Mouse (Mus musculus): ENCODE results near the gene Fam207a. TPM values are rescaled to one million over a fixed set of nuclear protein-coding genes. Genes with fewer than 3 reads are reported as not detected.

The Fam207a gene
- polyA plus RNA-seq, 1 experiment from 2014 or later = 42.2 TPM

DNA sequence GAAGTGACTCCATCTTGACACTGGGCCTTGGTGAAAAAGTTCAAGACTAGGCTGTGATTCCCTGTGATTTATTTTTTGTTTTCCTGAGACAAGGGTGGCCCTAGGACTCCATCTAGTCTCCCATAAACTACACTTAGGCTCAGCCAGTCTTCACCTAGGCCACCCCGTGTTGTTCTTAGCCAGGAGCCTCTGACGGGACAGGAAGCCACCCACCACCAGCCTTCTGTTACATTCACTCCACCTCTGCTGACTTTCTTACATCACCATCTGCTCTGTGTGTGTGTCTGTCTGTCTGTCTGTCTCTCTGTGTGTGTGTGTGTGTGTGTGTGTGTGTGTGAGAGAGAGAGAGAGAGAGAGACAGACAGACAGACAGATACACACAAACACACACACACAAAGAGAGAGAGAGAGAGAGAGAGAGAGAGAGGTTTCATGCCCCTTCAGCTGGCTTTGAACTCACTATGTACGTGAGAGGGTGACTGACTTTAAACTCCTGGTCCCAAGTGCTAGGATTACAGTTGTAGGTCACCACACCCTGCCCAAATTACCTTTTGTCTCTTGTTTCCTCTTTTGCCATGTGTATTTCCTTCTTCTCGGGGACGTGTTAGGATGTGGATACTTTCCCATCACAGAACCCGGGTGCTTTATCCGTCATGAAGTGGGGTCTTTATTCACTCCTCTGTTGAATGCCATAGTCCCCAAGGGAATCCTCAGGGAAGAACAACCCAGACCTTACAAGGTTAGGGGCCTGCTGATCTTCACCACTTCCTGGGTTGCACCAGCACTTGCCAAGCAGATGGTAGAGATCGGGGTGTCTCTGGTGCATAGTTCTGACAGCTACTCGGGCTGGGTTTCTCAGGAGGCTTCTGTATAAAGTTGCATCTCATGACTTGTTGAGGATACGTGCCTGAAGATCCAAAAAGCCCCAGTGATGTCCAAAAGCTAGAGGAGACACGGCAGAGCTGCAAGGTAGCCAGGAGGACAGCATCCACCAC, 21.9 kb upstream of the Fam207a start:
- H3K36me3 ChIP-seq (ENCODE audit: control insufficient read depth, insufficient read depth, low read length) = no peaks in the 10 kb centered on the region
- no peaks in the 10 kb centered on the region for H3K9me3 ChIP-seq (ENCODE audit: control insufficient read depth, low read length)
- DNase-seq (ENCODE audit: low spot score, missing footprints) = no peak
- H3K9ac ChIP-seq (ENCODE audit: low read length) = no peak overlapping the region
- 92% methylated on average over 11 of the region's 11 CpGs for WGBS
- no peak overlapping the region for H3K4me3 ChIP-seq (ENCODE audit: low read depth, low read length)
- no peak overlapping the region for H3K27ac ChIP-seq (ENCODE audit: low read depth, low read length)
- ATAC-seq (ENCODE audit: low FRiP score) = no peak
- H3K4me2 ChIP-seq = no peak overlapping the region
- H3K4me1 ChIP-seq (ENCODE audit: control insufficient read depth, insufficient read depth, low read length) = no peaks in the 10 kb centered on the region
- H3K27me3 ChIP-seq (ENCODE audit: control insufficient read depth, insufficient read depth, low read length) = no peaks in the 10 kb centered on the region

- no peak overlapping the region for H3K27ac ChIP-seq (ENCODE audit: low read depth, low read length)
- H3K9me3 ChIP-seq (ENCODE audit: control insufficient read depth, low read length) = no peaks in the 10 kb centered on the region
- WGBS = 82% methylated on average over 8 of the region's 8 CpGs
- no peak overlapping the region for H3K9ac ChIP-seq (ENCODE audit: low read length)
- H3K4me2 ChIP-seq = no peak overlapping the region
- no peak for ATAC-seq (ENCODE audit: low FRiP score)
- H3K4me1 ChIP-seq (ENCODE audit: control insufficient read depth, insufficient read depth, low read length) = no peaks in the 10 kb centered on the region
- H3K27me3 ChIP-seq (ENCODE audit: control insufficient read depth, insufficient read depth, low read length) = no peaks in the 10 kb centered on the region
- H3K36me3 ChIP-seq (ENCODE audit: control insufficient read depth, insufficient read depth, low read length) = no peaks in the 10 kb centered on the region
- DNase-seq (ENCODE audit: low spot score, missing footprints) = no peak
- no peak overlapping the region for H3K4me3 ChIP-seq (ENCODE audit: low read depth, low read length)
Measured at GRCm38 (mm10) chr10:77536727-77537126, 21.1 kb upstream of the Fam207a start.

DNA sequence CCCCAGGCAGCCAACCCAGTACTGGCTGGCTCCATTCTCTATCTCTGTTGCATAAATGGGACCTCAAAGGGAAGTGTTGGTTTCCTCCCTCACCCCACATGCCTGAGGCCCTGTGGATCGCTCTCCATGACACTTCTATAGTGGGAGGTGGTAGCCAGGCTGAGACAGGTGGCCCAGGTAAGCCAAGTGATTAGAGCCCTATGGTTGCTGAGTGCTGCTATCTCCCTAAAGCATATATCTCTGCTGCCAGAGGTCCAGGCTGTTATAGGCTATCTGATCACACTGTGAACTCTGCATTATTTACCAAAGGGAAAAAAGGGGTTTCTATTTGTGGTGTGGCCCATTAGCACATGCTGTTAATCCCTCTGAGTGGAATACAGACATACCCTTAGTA, 16.4 kb upstream of the Fam207a start:
- Histone ChIP-seq H3K9ac (ENCODE audit: low read length) (no peak overlapping the region), H3K9me3 (ENCODE audit: control insufficient read depth, low read length) (no peaks in the 10 kb centered on the region), H3K27me3 (ENCODE audit: control insufficient read depth, insufficient read depth, low read length) (no peaks in the 10 kb centered on the region), H3K27ac (ENCODE audit: low read depth, low read length) (no peak overlapping the region), H3K4me1 (ENCODE audit: control insufficient read depth, insufficient read depth, low read length) (no peaks in the 10 kb centered on the region), H3K4me2 (no peak overlapping the region), H3K36me3 (ENCODE audit: control insufficient read depth, insufficient read depth, low read length) (no peaks in the 10 kb centered on the region), H3K4me3 (ENCODE audit: low read depth, low read length) (no peak overlapping the region)
- 81% methylated on average over 1 of the region's 1 CpGs for WGBS
- DNase-seq (ENCODE audit: low spot score, missing footprints) (no peak), ATAC-seq (ENCODE audit: low FRiP score) (no peak)

GRCm38 (mm10) chr10:77531026-77532019, 15.7 kb upstream of the Fam207a start:
- no peak for ATAC-seq (ENCODE audit: low FRiP score)
- peak; percentile 44 for DNase-seq (ENCODE audit: low spot score, missing footprints)
- Histone ChIP-seq H3K36me3 (ENCODE audit: control insufficient read depth, insufficient read depth, low read length) (no peaks in the 10 kb centered on the region), H3K4me2 (no peak overlapping the region), H3K9ac (ENCODE audit: low read length) (no peak overlapping the region), H3K27ac (ENCODE audit: low read depth, low read length) (no peak overlapping the region), H3K4me3 (ENCODE audit: low read depth, low read length) (no peak overlapping the region), H3K4me1 (ENCODE audit: control insufficient read depth, insufficient read depth, low read length) (no peaks in the 10 kb centered on the region), H3K9me3 (ENCODE audit: control insufficient read depth, low read length) (no peaks in the 10 kb centered on the region), H3K27me3 (ENCODE audit: control insufficient read depth, insufficient read depth, low read length) (no peaks in the 10 kb centered on the region)
- WGBS = 83% methylated on average over 6 of the region's 6 CpGs

DNA sequence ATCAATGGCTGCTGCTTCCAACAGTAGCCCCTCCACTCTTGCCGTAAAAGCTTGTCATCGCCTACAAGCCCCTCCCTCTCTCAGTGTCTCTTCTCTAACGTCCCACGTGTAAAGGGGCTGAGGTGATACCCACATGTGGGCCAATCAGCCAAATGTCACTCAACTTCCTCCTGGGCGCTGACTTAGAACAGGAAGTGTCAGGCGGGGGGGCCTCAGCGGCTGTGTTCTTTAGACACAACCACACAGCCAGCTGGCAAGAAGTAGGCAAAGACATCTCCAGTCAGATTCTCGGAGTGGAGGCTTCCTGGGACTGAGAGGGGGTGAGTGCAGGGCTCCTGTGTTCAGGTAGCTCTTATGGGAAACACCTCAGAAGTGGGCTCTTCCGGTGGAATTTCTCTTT, 14.6 kb upstream of the Fam207a start, which contains the start of gene Itgb2:
Gene Itgb2, plus strand, starts transcription at position 113 of the 400 bp plus-strand sequence.
- WGBS = 77% methylated on average over 9 of the region's 9 CpGs
- H3K9ac ChIP-seq (ENCODE audit: low read length) = no peak within 1 kb of the TSS
- no peak within 1 kb of the TSS for H3K27ac ChIP-seq (ENCODE audit: low read depth, low read length)
- H3K27me3 ChIP-seq (ENCODE audit: control insufficient read depth, insufficient read depth, low read length) = no peaks in the 10 kb centered on the region
- no peak within 1 kb of the TSS for H3K4me2 ChIP-seq
- H3K4me1 ChIP-seq (ENCODE audit: control insufficient read depth, insufficient read depth, low read length) = no peaks in the 10 kb centered on the region
- no peaks in the 10 kb centered on the region for H3K36me3 ChIP-seq (ENCODE audit: control insufficient read depth, insufficient read depth, low read length)
- ATAC-seq (ENCODE audit: low FRiP score) (no peak), DNase-seq (ENCODE audit: low spot score, missing footprints) (no peak)
- H3K9me3 ChIP-seq (ENCODE audit: control insufficient read depth, low read length) = no peaks in the 10 kb centered on the region
- H3K4me3 ChIP-seq (ENCODE audit: low read depth, low read length) = no peak within 1 kb of the TSS

DNA sequence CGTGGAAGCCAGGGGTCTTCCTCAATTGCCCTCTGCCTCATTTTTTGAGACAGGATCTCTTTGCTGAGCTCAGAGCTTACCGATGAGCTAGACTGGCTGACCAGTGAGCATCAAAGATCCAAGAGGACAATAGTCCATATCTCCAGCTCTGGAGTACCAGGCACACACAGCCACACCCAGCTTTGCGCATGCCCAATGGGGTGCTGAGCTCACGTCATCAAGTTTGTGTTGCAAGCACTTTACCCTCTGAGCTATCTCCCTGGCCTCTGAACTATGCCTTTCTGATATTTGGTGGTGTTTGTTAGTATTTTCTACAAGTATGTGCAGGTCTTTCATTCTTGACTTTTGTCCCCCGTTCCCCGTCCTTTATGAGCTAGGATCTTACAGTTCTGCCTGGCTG, 13.0 kb upstream of the Fam207a start:
- no peaks in the 10 kb centered on the region for H3K27me3 ChIP-seq (ENCODE audit: control insufficient read depth, insufficient read depth, low read length)
- H3K4me1 ChIP-seq (ENCODE audit: control insufficient read depth, insufficient read depth, low read length) = no peaks in the 10 kb centered on the region
- ATAC-seq (ENCODE audit: low FRiP score) = no peak
- no peak for DNase-seq (ENCODE audit: low spot score, missing footprints)
- WGBS = 85% methylated on average over 6 of the region's 6 CpGs
- H3K4me2 ChIP-seq = no peak overlapping the region
- H3K27ac ChIP-seq (ENCODE audit: low read depth, low read length) = no peak overlapping the region
- H3K9me3 ChIP-seq (ENCODE audit: control insufficient read depth, low read length) = no peaks in the 10 kb centered on the region
- H3K36me3 ChIP-seq (ENCODE audit: control insufficient read depth, insufficient read depth, low read length) = no peaks in the 10 kb centered on the region
- no peak overlapping the region for H3K9ac ChIP-seq (ENCODE audit: low read length)
- H3K4me3 ChIP-seq (ENCODE audit: low read depth, low read length) = no peak overlapping the region

GRCm38 (mm10) chr10:77526488-77526887, 10.9 kb upstream of the Fam207a start:
- no peaks in the 10 kb centered on the region for H3K27me3 ChIP-seq (ENCODE audit: control insufficient read depth, insufficient read depth, low read length)
- no peaks in the 10 kb centered on the region; the same call in 1 of the 2 replicates for H3K4me1 ChIP-seq (ENCODE audit: control insufficient read depth, insufficient read depth, low read length)

GRCm38 (mm10) chr10:77523321-77523720, 7.7 kb upstream of the Fam207a start:
- H3K36me3 ChIP-seq (ENCODE audit: control insufficient read depth, insufficient read depth, low read length) = no peaks in the 10 kb centered on the region
- H3K27me3 ChIP-seq (ENCODE audit: control insufficient read depth, insufficient read depth, low read length) = no peaks in the 10 kb centered on the region
- ATAC-seq (ENCODE audit: low FRiP score) (no peak), DNase-seq (ENCODE audit: low spot score, missing footprints) (peak; percentile 64)
- 75% methylated on average over 7 of the region's 7 CpGs for WGBS
- no peaks in the 10 kb centered on the region; the same call in 1 of the 2 replicates for H3K4me1 ChIP-seq (ENCODE audit: control insufficient read depth, insufficient read depth, low read length)
- H3K4me2 ChIP-seq = no peak overlapping the region
- no peak overlapping the region for H3K27ac ChIP-seq (ENCODE audit: low read depth, low read length)
- H3K9ac ChIP-seq (ENCODE audit: low read length) = no peak overlapping the region
- no peak overlapping the region for H3K4me3 ChIP-seq (ENCODE audit: low read depth, low read length)
- H3K9me3 ChIP-seq (ENCODE audit: control insufficient read depth, low read length) = no peaks in the 10 kb centered on the region

More at GRCm38 (mm10) chr10:77526488-77526887, 10.9 kb upstream of the Fam207a start:
- 80% methylated on average over 2 of the region's 2 CpGs for WGBS
- Histone ChIP-seq H3K4me3 (ENCODE audit: low read depth, low read length) (no peak overlapping the region), H3K36me3 (ENCODE audit: control insufficient read depth, insufficient read depth, low read length) (no peaks in the 10 kb centered on the region), H3K9ac (ENCODE audit: low read length) (no peak overlapping the region), H3K27ac (ENCODE audit: low read depth, low read length) (no peak overlapping the region), H3K9me3 (ENCODE audit: control insufficient read depth, low read length) (no peaks in the 10 kb centered on the region), H3K4me2 (no peak overlapping the region)
- no peak for ATAC-seq (ENCODE audit: low FRiP score)
- no peak for DNase-seq (ENCODE audit: low spot score, missing footprints)
